Mouse (Mus musculus) erythroblast, embryonic 14.5 days (primary cell): ENCODE measurements around the gene Gm13030.

Experiments used
- GATA1 ChIP-seq: IDR thresholded peaks from 2 replicates; pipeline ENCODE4 v1.6.1; 2012; ENCODE audit warnings: low read length, inconsistent platforms, mixed read lengths
- TAL1 ChIP-seq: IDR thresholded peaks from 3 replicates; pipeline ENCODE4 v1.6.1; 2012; ENCODE audit warnings: low read length, inconsistent platforms, mixed read lengths

GRCm38 (mm10) chr4:138868666-138869065 lies 5.1 kb downstream of the Gm13030 start:
- TF ChIP-seq GATA1 (no peak), TAL1 (no peak)
